Mouse (Mus musculus) cerebellum, adult 2 months (tissue): ENCODE data around the gene Pi4k2b.

ENCODE experiments used
- CTCF ChIP-seq: fragments of 200-500 bp; IDR thresholded peaks from 2 replicates; pipeline ENCODE4 v1.5.1; 2011; ENCODE audit warnings: low read depth, mild to moderate bottlenecking, control low read depth, low read length, moderate library complexity, borderline replicate concordance; ENCODE audit not compliant: insufficient read depth
- POLR2A ChIP-seq: fragments of 200-500 bp; IDR thresholded peaks from 2 replicates; pipeline ENCODE4 v1.6.1; 2011; ENCODE audit warnings: low read length, control low read depth, borderline replicate concordance; ENCODE audit not compliant: insufficient read depth

DNA sequence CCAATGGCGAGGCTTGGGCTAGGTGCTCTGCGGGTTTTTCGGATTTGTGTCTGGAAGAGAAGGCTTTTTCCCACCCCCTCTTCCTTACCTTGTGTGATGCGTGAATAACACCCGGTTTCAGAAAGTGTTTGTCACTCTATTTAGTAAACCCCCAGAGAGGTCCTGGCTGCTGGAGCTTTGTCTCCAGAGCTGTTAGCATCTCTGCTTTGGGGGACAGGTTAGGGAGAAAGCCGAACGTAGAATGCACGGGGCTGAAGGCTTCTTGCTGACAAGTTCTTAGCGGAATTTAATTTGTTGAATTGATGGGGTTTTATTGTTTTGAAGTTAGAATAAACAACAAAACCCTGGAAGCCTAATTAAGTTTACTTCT lies 41.9 kb downstream of the Pi4k2b start:
- no peak for TF ChIP-seq CTCF
- TF ChIP-seq POLR2A = no peak
